Mouse (Mus musculus) bone marrow macrophage, adult 2 months (primary cell): ENCODE measurements around the gene Hba-a1.

ENCODE experiments used
- CTCF ChIP-seq: IDR thresholded peaks from 2 replicates; pipeline ENCODE4 v1.5.1; 2012; ENCODE audit warnings: low read depth, mild to moderate bottlenecking, low read length, moderate library complexity
- POLR2A ChIP-seq: IDR thresholded peaks from 2 replicates; pipeline ENCODE4 v1.6.1; 2012; ENCODE audit warnings: mild to moderate bottlenecking, low read depth, low read length, borderline replicate concordance

DNA sequence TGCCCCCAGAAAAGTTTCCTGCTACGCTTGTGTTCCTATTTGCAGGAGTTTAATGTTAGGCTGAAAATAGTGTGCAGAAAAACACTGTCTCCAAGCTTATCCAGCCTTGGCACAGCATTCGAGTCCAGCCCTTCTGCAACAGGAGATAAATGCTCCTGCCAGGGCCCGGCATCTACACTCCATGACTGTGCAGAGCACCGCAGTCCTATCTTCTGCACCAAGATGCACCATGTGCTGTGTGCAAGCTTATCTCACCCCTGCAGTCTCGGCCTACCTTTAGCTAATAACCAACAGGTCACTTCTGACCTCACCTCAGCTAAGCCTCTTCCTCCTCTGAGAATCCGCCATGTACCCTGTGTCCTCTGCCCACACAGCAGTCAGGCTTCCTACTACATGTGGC is 37.7 kb upstream of the Hba-a1 start:
- TF ChIP-seq CTCF (no peak), POLR2A (no peak)
